Mouse (Mus musculus) forebrain, embryonic 15.5 days (tissue): ENCODE data around the gene Olfr1513. TPM values are rescaled to one million over a fixed set of nuclear protein-coding genes. Genes with fewer than 3 reads are reported as not detected.
"Not testable (repeated sequence)": the region's sequence is repeated elsewhere in the genome, so short reads cannot be mapped to it uniquely, and the experiment has no call there.

Experiments
- ATAC-seq: fragments of 200-750 bp; cut with Nextera tagmentation; replicated peaks from 2 replicates; pipeline ENCODE4 v1.8.0; 2017; ENCODE audit warnings: mild to moderate bottlenecking, moderate TSS enrichment, moderate library complexity
- H3K27ac ChIP-seq: fragments of 300-500 bp; sonication (generic); replicated peaks from 2 replicates; pipeline ENCODE4 v1.5.1; 2015; ENCODE audit warnings: mild to moderate bottlenecking, inconsistent platforms
- H3K27me3 ChIP-seq: fragments of 300-500 bp; sonication (generic); 2 replicates; pipeline ENCODE4 v1.6.1; 2015; ENCODE audit warnings: inconsistent platforms
- H3K36me3 ChIP-seq: fragments of 300-500 bp; sonication (generic); 2 replicates; pipeline ENCODE4 v1.6.1; 2015; ENCODE audit warnings: mild to moderate bottlenecking, inconsistent platforms
- H3K4me1 ChIP-seq: fragments of 300-500 bp; sonication (generic); 2 replicates; pipeline ENCODE4 v1.6.1; 2015; ENCODE audit warnings: inconsistent platforms
- H3K4me2 ChIP-seq: fragments of 300-500 bp; sonication (generic); replicated peaks from 2 replicates; pipeline ENCODE4 v1.6.1; 2015; ENCODE audit warnings: mild to moderate bottlenecking, inconsistent platforms
- H3K4me3 ChIP-seq: fragments of 300-500 bp; sonication (generic); 2 replicates; pipeline ENCODE4 v1.5.1; 2015; ENCODE audit warnings: mild to moderate bottlenecking, inconsistent platforms
- H3K9ac ChIP-seq: fragments of 300-500 bp; sonication (generic); replicated peaks from 2 replicates; pipeline ENCODE4 v1.6.1; 2015; ENCODE audit warnings: mild to moderate bottlenecking, inconsistent platforms
- H3K9me3 ChIP-seq: fragments of 300-500 bp; sonication (generic); 2 replicates; pipeline ENCODE4 v1.6.1; 2016; ENCODE audit warnings: inconsistent platforms
- WGBS: fragments of 180-500 bp; shearing (Covaris S2); methylation state at CpG from one replicate; pipeline ENCODE4 v1.1.7; 2015; ENCODE audit warnings: mixed read lengths; 5-methylcytosine and 5-hydroxymethylcytosine counted together
- polyA plus RNA-seq: library from polyadenylated mRNA; unstranded; fragments of >200 nt; fragmentation: Nextera tagmentation; extraction: Ambion mirVana; gene quantifications from 2 replicates; pipeline ENCODE4 v1.2.1, GENCODE M21; 2015

Gene Olfr1513
- polyA plus RNA-seq, 1 experiment from 2014 or later: not detected

- not testable (repeated sequence) for H3K4me3 ChIP-seq, H3K9ac ChIP-seq, H3K27me3 ChIP-seq, H3K9me3 ChIP-seq, H3K4me2 ChIP-seq, H3K27ac ChIP-seq, ATAC-seq
- WGBS: 81% methylated on average over 3 of the region's 3 CpGs
- Histone ChIP-seq H3K36me3 (peaks cover 15% of the 10 kb centered on the region), H3K4me1 (peaks cover 14% of the 10 kb centered on the region)
These were observed 52.7 kb downstream of the Olfr1513 start for GRCm38 (mm10) chr14:52303517-52303916.

Other genes starting within 250 kb of the Olfr1513 start
- 61.9 and 71.1 TPM in 2 replicates for gene Rpgrip1, start 245.7 kb downstream of the Olfr1513 start, polyA plus RNA-seq
- 56.1 and 58.9 TPM in 2 replicates for gene Supt16, start 159.0 kb downstream of the Olfr1513 start, polyA plus RNA-seq
- gene Chd8, start 98.6 kb downstream of the Olfr1513 start, polyA plus RNA-seq: 39.7 and 47.9 TPM in 2 replicates
- 59.5 and 62.9 TPM in 2 replicates for gene Tox4, start 77.3 kb downstream of the Olfr1513 start, polyA plus RNA-seq
- 44.4 and 44.8 TPM in 2 replicates for gene Rab2b, start 76.9 kb downstream of the Olfr1513 start, polyA plus RNA-seq
- gene Mettl3, start 51.3 kb downstream of the Olfr1513 start, polyA plus RNA-seq: 51.4 and 57.1 TPM in 2 replicates
- 29.6 and 31.7 TPM in 2 replicates for gene Sall2, start 27.6 kb downstream of the Olfr1513 start, polyA plus RNA-seq
- not detected in 2 replicates for gene Olfr1512, start 22.8 kb upstream of the Olfr1513 start, polyA plus RNA-seq
- gene Olfr1511, start 41.0 kb upstream of the Olfr1513 start, polyA plus RNA-seq: not detected in 2 replicates
- gene Olfr1510, start 58.0 kb upstream of the Olfr1513 start, polyA plus RNA-seq: not detected in 2 replicates
- not detected in 2 replicates for gene Olfr1509, start 86.6 kb upstream of the Olfr1513 start, polyA plus RNA-seq
- gene Olfr1508, start 111.1 kb upstream of the Olfr1513 start, polyA plus RNA-seq: not detected in 2 replicates
- not detected in 2 replicates for gene Olfr1507, start 139.3 kb upstream of the Olfr1513 start, polyA plus RNA-seq